Mouse (Mus musculus): ENCODE results near the gene Rnps1. TPM values are rescaled to one million over a fixed set of nuclear protein-coding genes. Genes with fewer than 3 reads are reported as not detected.
"Not testable (repeated sequence)": the region's sequence is repeated elsewhere in the genome, so short reads cannot be mapped to it uniquely, and the experiment has no call there.

The Rnps1 gene
- total and polyA plus RNA-seq, 2 experiments from 2014 or later, result 260 to 350 TPM

DNA sequence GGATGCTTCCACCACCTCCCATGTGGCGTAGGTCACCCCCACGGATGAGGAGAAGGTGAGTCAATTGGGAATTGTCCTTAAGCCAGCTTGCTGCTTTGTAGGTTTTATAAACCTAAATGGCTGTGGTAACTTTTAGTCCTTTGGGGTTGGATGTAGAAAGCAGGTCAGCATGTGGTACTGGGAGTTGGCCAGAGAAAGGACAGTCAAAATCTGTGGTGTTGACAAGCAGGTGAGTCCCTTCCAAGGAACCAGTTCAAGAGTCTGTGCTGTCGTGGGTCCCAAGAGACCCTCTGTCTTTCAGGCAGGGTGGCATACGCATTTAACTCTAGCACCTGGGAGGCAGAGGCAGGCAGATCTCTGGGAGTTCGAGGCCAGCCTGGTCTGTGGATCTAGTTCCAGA, 10.1 kb downstream of the Rnps1 start:
- Histone ChIP-seq H3K27me3 (ENCODE audit: insufficient read depth, low read length) (no peaks in the 10 kb centered on the region), H3K4me3 (ENCODE audit: low read depth, low read length) (no peak overlapping the region), H3K36me3 (ENCODE audit: insufficient read depth, low read length) (peaks cover 44% of the 10 kb centered on the region), H3K4me1 (ENCODE audit: insufficient read depth, low read length) (no peaks in the 10 kb centered on the region), H3K4me2 (ENCODE audit: low read depth, low read length, poor library complexity, severe bottlenecking) (no peak overlapping the region), H3K9me3 (ENCODE audit: low read length) (no peaks in the 10 kb centered on the region), H3K27ac (ENCODE audit: low read depth, low read length) (no peak overlapping the region), H3K9ac (replicated peaks; ENCODE audit: low read length, poor library complexity, severe bottlenecking) (no peak overlapping the region)
- ATAC-seq (ENCODE audit: low FRiP score) (no peak), DNase-seq (ENCODE audit: low spot score) (no peak)
- WGBS, result 97% methylated on average over 5 of the region's 5 CpGs
- no peak for TF ChIP-seq CTCF (IDR thresholded peaks at IDR 0.05)

DNA sequence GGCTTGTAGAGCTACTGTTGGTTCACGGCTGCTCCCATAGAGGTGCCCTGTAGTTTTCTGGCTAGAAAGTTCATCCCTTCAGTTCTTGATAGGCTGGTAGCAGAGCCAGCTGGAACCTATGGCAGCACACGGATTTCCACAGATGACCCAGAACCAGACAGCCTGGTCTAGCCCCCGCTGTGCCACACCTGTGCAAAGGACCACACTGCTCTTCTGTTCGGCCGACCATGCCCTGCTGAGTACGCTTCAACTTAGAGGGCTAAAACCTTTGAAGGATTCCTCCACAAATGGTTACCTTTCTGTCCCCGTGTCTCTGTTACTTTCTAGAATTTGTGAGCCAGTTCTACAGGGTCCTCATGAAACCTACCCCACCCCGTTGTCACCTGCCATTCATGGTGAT, 11.0 kb downstream of the Rnps1 start:
- not testable (repeated sequence) for DNase-seq (ENCODE audit: low spot score); H3K4me2 ChIP-seq (ENCODE audit: low read depth, low read length, poor library complexity, severe bottlenecking); H3K27me3 ChIP-seq (ENCODE audit: insufficient read depth, low read length); H3K4me3 ChIP-seq (ENCODE audit: low read depth, low read length); H3K4me1 ChIP-seq (ENCODE audit: insufficient read depth, low read length); ATAC-seq (ENCODE audit: low FRiP score); H3K9ac ChIP-seq (replicated peaks; ENCODE audit: low read length, poor library complexity, severe bottlenecking); H3K9me3 ChIP-seq (ENCODE audit: low read length); H3K27ac ChIP-seq (ENCODE audit: low read depth, low read length)
- peaks cover 36% of the 10 kb centered on the region for H3K36me3 ChIP-seq (ENCODE audit: insufficient read depth, low read length)
- 94% methylated on average over 5 of the region's 8 CpGs for WGBS

DNA sequence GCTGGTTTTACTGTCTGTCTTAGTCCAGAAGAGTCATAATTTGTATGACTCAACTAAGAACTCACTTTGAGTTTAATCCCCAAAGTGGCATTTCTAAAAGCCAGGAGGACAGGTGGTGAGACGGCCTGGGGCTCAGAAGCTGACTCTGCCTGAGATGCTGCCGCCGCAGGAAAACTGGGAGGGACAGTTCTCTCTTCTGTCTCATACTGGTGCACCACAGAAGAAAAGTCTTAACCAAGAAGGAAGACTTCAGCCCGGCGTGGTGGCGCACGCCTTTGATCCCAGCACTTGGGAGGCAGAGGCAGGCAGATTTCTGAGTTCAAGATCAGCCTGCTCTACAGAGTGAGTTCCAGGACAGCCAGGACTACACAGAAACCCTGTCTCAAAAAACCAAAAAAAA, 11.5 kb downstream of the Rnps1 start:
- no peak for TF ChIP-seq CTCF (IDR thresholded peaks at IDR 0.05)
- Histone ChIP-seq H3K27ac (ENCODE audit: low read depth, low read length) (no peak overlapping the region), H3K4me2 (ENCODE audit: low read depth, low read length, poor library complexity, severe bottlenecking) (no peak overlapping the region), H3K36me3 (ENCODE audit: insufficient read depth, low read length) (peaks cover 32% of the 10 kb centered on the region), H3K9ac (replicated peaks; ENCODE audit: low read length, poor library complexity, severe bottlenecking) (no peak overlapping the region), H3K4me1 (ENCODE audit: insufficient read depth, low read length) (no peaks in the 10 kb centered on the region), H3K27me3 (ENCODE audit: insufficient read depth, low read length) (no peaks in the 10 kb centered on the region), H3K4me3 (ENCODE audit: low read depth, low read length) (no peak overlapping the region), H3K9me3 (ENCODE audit: low read length) (no peaks in the 10 kb centered on the region)
- DNase-seq (ENCODE audit: low spot score) (no peak), ATAC-seq (ENCODE audit: low FRiP score) (no peak)
- WGBS, result 90% methylated on average over 7 of the region's 7 CpGs

DNA sequence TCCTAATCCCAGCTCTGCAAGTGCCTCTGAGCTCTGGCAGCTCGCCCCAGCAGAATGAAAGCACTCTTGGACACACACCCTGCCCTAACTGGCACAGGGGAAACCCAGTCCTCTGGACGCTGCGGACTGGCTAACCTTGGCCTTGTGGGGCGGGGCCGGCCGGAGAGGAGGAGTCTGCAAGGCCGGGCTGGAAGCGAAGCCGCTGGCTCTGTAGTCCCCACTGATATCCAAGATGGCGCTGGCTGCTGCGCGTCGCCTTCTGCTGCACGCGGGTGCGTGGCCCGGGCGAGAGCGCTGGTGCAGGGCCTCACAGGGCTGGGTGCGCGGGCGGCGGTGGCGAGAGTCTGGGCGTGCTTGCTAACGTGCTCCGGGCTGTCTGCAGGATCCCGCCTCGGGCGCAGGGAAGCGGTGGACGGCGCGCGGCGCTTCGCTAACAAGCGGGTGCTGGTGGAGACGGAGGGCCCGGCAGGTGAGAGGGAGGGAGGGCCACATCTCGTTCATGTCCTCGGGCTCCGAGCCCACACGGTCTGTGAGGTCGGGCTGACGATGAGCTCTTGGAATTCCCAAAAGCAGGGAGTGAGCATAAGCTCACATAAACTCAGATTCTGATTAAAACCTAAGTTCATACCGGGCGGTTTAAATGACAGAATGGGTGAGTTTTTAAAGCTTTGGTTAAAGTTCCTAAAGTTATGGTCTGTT, 12.3 kb downstream of the Rnps1 start, which contains the start of gene Eci1:
Gene Eci1 (plus strand): TSS at position 171 of the 699 bp plus-strand sequence.
- under 1% methylated on average over 47 of the region's 48 CpGs for WGBS
- H3K4me1 ChIP-seq (ENCODE audit: insufficient read depth, low read length), result no peaks in the 10 kb centered on the region
- peak within 1 kb of the TSS; percentile 68 for H3K9ac ChIP-seq (replicated peaks; ENCODE audit: low read length, poor library complexity, severe bottlenecking)
- ATAC-seq (ENCODE audit: low FRiP score), result peak; percentile 90
- TF ChIP-seq CTCF (IDR thresholded peaks at IDR 0.05), result no peak
- peak; percentile 96 for DNase-seq (ENCODE audit: low spot score)
- H3K27me3 ChIP-seq (ENCODE audit: insufficient read depth, low read length), result no peaks in the 10 kb centered on the region
- peak within 1 kb of the TSS; percentile 51 for H3K4me3 ChIP-seq (ENCODE audit: low read depth, low read length)
- H3K36me3 ChIP-seq (ENCODE audit: insufficient read depth, low read length), result peaks cover 25% of the 10 kb centered on the region
- H3K27ac ChIP-seq (ENCODE audit: low read depth, low read length), result peak within 1 kb of the TSS; percentile 87
- no peaks in the 10 kb centered on the region for H3K9me3 ChIP-seq (ENCODE audit: low read length)
- H3K4me2 ChIP-seq (ENCODE audit: low read depth, low read length, poor library complexity, severe bottlenecking), result peak within 1 kb of the TSS; percentile 72

DNA sequence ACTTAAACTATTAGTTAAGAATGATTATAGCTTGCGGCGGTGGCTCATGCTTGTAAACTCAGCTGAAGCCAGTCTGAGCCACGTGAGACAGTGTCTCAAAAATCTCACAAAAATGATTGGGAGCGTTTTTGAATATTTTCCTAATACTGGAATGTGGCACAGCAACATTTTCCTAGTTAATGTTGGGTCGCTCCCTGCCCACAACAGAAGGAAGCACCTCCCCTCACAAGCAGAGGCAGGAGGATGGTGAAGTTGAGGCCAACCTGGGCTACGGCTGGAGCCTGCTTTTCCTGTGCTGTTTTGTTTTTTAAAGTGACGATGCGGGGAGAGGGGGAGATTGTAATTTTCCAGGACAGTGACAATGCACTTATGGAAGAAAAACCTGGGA, 12.8 kb downstream of the Rnps1 start:
- Histone ChIP-seq H3K4me2 (ENCODE audit: low read depth, low read length, poor library complexity, severe bottlenecking) (peak overlapping the region; percentile 72), H3K9ac (replicated peaks; ENCODE audit: low read length, poor library complexity, severe bottlenecking) (peak overlapping the region; percentile 68; the same call in 1 of the 2 replicates), H3K36me3 (ENCODE audit: insufficient read depth, low read length) (peaks cover 22% of the 10 kb centered on the region), H3K9me3 (ENCODE audit: low read length) (no peaks in the 10 kb centered on the region), H3K27me3 (ENCODE audit: insufficient read depth, low read length) (no peaks in the 10 kb centered on the region), H3K27ac (ENCODE audit: low read depth, low read length) (peak overlapping the region; percentile 87), H3K4me3 (ENCODE audit: low read depth, low read length) (peak overlapping the region; percentile 51), H3K4me1 (ENCODE audit: insufficient read depth, low read length) (no peaks in the 10 kb centered on the region)
- no peak for TF ChIP-seq CTCF (IDR thresholded peaks at IDR 0.05)
- WGBS, result 7% methylated on average over 8 of the region's 8 CpGs
- ATAC-seq (ENCODE audit: low FRiP score) (no peak), DNase-seq (ENCODE audit: low spot score) (peak; percentile 7)

DNA sequence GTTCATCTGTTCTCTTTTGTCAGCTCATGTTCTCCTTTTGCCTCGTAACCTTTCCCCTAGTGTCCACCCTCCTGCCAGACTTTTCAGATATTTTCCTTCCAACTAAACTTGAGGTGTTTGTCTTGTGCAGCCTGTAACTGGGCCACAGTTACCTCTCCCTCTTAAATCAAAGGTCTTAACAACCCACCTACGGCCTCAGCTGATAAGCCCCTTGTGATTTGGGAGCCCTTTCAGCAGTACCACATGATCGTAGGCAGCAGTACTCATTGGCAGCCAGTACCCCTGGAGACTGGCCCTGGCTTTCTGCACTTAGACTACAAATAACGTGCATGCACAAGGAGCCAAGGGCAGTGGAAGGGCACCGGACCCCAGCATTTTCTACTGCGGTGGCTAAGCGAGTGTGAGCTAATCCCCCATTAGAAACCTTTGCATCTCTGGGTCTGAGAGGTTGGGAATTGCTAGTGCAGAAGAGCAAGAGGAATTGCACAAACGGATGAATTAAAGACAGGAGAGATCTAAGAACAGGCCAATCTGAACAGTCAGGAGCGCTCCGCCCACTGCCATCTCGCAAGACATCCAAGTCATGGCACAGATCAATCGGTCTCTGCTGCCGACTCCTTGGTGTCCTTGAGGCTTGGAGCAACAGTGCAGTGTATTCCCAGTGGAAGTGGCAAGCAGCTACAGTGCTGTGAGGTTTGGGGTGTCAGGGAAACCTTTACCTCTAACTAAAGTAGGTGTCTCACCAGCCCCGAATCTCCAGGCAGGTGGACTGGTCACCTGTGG, 15.0 kb downstream of the Rnps1 start:
- no peak overlapping the region for H3K27ac ChIP-seq (ENCODE audit: low read depth, low read length)
- H3K4me3 ChIP-seq (ENCODE audit: low read depth, low read length), result no peak overlapping the region
- TF ChIP-seq CTCF (IDR thresholded peaks at IDR 0.05), result no peak
- no peak for ATAC-seq (ENCODE audit: low FRiP score)
- H3K36me3 ChIP-seq (ENCODE audit: insufficient read depth, low read length), result peaks cover 3% of the 10 kb centered on the region; the same call in 1 of the 2 replicates
- H3K9ac ChIP-seq (replicated peaks; ENCODE audit: low read length, poor library complexity, severe bottlenecking), result no peak overlapping the region
- no peaks in the 10 kb centered on the region for H3K9me3 ChIP-seq (ENCODE audit: low read length)
- no peak overlapping the region for H3K4me2 ChIP-seq (ENCODE audit: low read depth, low read length, poor library complexity, severe bottlenecking)
- DNase-seq (ENCODE audit: low spot score), result peak; percentile 50
- no peaks in the 10 kb centered on the region for H3K27me3 ChIP-seq (ENCODE audit: insufficient read depth, low read length)
- H3K4me1 ChIP-seq (ENCODE audit: insufficient read depth, low read length), result no peaks in the 10 kb centered on the region
- 69% methylated on average over 14 of the region's 14 CpGs for WGBS
